Mouse (Mus musculus) heart, embryonic 11.5 days (tissue): ENCODE data around the gene Cox6a1. TPM values are rescaled to one million over a fixed set of nuclear protein-coding genes. Genes with fewer than 3 reads are reported as not detected.
A peak's percentile ranks its signal among the peaks of the same experiment; 100 is the strongest.
"Not testable (repeated sequence)": the region's sequence is repeated elsewhere in the genome, so short reads cannot be mapped to it uniquely, and the experiment has no call there.

Experiments
- ATAC-seq: fragments of 200-750 bp; cut with Nextera tagmentation; replicated peaks from 2 replicates; pipeline ENCODE4 v1.8.0; 2017; ENCODE audit warnings: moderate library complexity; ENCODE audit not compliant: insufficient number of reproducible peaks, low FRiP score, low TSS enrichment
- H3K27ac ChIP-seq: fragments of 300-500 bp; sonication (generic); 2 replicates; pipeline ENCODE4 v1.5.1; 2014; ENCODE audit warnings: mild to moderate bottlenecking, low read depth, low read length
- H3K27me3 ChIP-seq: fragments of 300-500 bp; sonication (generic); 2 replicates; pipeline ENCODE4 v1.6.1; 2014; ENCODE audit warnings: mild to moderate bottlenecking, low read length, mixed read lengths; ENCODE audit not compliant: control insufficient read depth, insufficient read depth
- H3K36me3 ChIP-seq: fragments of 300-500 bp; sonication (generic); 2 replicates; pipeline ENCODE4 v1.6.1; 2014; ENCODE audit warnings: mild to moderate bottlenecking, low read length, moderate library complexity, mixed read lengths; ENCODE audit not compliant: control insufficient read depth, insufficient read depth
- H3K4me1 ChIP-seq: fragments of 300-500 bp; sonication (generic); 2 replicates; pipeline ENCODE4 v1.6.1; 2014; ENCODE audit warnings: low read length; ENCODE audit not compliant: control insufficient read depth, insufficient read depth
- H3K4me2 ChIP-seq: fragments of 300-500 bp; sonication (generic); 2 replicates; pipeline ENCODE4 v1.6.1; 2014; ENCODE audit warnings: mild to moderate bottlenecking, moderate library complexity
- H3K4me3 ChIP-seq: fragments of 300-500 bp; sonication (generic); 2 replicates; pipeline ENCODE4 v1.5.1; 2014; ENCODE audit warnings: low read depth, low read length
- H3K9ac ChIP-seq: fragments of 300-500 bp; sonication (generic); 2 replicates; pipeline ENCODE4 v1.6.1; 2014; ENCODE audit warnings: mild to moderate bottlenecking, low read depth, low read length, moderate library complexity
- H3K9me3 ChIP-seq: fragments of 300-500 bp; sonication (generic); replicated peaks from 2 replicates; pipeline ENCODE4 v1.6.1; 2016; ENCODE audit warnings: low read length; ENCODE audit not compliant: control insufficient read depth
- WGBS: fragments of 180-500 bp; shearing (Covaris S2); extraction: QIAGEN DNeasy Blood & Tissue Kit; methylation state at CpG from one replicate; pipeline ENCODE4 v1.1.7; 2014; ENCODE audit not compliant: insufficient replicate concordance; 5-methylcytosine and 5-hydroxymethylcytosine counted together
- polyA plus RNA-seq: library from polyadenylated mRNA; unstranded; fragments of >200 nt; fragmentation: Nextera tagmentation; extraction: Ambion mirVana; gene quantifications from 2 replicates; pipeline ENCODE4 v1.2.1, GENCODE M21; 2014

Cox6a1 gene
- polyA plus RNA-seq, 1 experiment from 2014 or later: 1,289 TPM

DNA sequence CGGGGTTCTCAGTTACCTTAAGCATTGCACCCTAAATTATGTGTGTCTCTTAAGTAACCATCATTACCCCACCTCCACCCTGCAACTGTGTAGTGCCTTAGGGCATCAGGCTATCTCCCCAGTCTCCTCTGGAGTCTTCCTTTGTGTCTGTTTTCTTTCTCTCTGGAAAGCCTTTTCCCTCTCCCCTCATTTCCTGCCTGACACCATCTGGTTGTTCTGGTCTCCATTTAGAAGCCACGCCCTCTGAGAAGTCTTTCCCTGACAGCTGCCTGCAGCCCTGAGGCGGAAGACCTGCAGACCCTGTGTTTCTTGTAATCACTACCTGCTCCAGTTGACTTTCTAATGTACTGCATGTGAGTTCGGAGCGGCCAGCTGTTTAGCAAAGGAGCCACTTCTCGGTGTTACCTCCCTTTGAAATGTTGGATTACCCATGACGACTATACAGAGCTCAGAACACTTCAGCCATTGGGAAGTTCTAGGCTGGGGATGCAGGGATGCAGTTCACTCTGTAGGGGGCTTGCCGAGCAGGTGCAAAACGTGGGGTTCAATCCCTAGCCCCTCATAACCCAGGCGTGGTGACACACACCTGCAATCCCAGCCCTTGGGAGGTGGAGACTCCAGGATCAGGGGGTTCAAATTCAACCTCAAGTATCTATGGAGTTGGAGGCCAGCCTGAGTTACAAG, 31.0 kb downstream of the Cox6a1 start:
- H3K27ac ChIP-seq: peak overlapping the region; percentile 78
- peaks cover 35% of the 10 kb centered on the region for H3K4me1 ChIP-seq
- no peaks in the 10 kb centered on the region for H3K27me3 ChIP-seq
- H3K9me3 ChIP-seq: no peaks in the 10 kb centered on the region
- peak overlapping the region; percentile 51 for H3K4me2 ChIP-seq
- 3% methylated on average over 10 of the region's 10 CpGs for WGBS
- H3K4me3 ChIP-seq: no peak overlapping the region
- no peak for ATAC-seq
- no peak overlapping the region for H3K9ac ChIP-seq
- H3K36me3 ChIP-seq: no peaks in the 10 kb centered on the region

DNA sequence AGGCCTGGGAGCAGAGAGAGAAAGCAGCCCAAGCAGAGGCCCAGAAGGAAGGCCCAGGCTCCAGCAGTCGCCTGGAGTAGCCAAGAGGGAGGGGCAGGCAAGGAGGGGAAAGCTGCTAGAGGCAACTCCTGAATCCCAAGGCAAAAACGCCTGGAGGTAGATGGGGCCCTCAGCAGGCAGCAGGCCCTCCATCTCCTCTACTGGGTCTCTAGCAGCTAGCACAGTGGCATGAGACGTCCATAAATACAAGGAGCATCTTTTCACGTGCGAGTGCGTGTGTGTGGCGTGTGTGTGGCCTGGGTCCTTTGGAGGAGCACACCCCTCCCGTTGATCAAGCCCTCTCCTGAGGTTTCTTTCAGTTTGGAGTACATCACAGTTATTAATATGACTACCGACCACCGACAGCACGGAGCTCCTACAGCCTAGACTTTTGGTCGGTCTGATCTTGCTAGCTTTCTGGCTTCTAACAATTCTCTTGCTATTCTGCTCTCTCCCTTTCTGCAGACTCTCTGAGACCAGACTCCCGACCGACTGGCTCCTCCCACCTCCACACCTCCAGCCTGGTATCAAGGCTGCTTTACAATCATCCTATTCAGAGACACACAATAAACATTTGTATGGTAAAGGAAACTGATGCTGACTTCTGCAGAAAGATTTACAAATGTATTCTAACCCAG, 31.7 kb downstream of the Cox6a1 start:
- WGBS: 13% methylated on average over 14 of the region's 14 CpGs
- Histone ChIP-seq H3K27me3 (no peaks in the 10 kb centered on the region), H3K9ac (peak overlapping the region; percentile 67), H3K4me2 (peak overlapping the region; percentile 51), H3K4me1 (peaks cover 42% of the 10 kb centered on the region), H3K9me3 (no peaks in the 10 kb centered on the region), H3K27ac (peak overlapping the region; percentile 78), H3K4me3 (no peak overlapping the region), H3K36me3 (no peaks in the 10 kb centered on the region)
- no peak for ATAC-seq

DNA sequence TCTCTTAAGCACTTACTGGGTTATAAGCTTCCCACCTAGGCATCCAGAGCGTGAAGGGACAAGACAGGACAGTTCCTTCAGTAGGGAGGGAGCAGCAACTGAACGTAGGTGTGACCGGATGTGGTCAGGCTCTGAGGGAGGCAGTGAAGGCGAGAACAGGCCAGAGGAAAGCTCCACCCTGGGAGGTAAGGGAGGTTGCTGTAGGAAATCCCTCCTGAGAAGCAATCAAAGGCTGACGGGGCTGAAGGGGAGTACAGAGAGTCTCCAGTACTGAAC, 35.2 kb downstream of the Cox6a1 start:
- Histone ChIP-seq H3K36me3 (no peaks in the 10 kb centered on the region), H3K9me3 (no peaks in the 10 kb centered on the region), H3K4me1 (peaks cover 39% of the 10 kb centered on the region), H3K4me3 (no peak overlapping the region), H3K27ac (peak overlapping the region; percentile 58; the same call in 1 of the 2 replicates), H3K4me2 (no peak overlapping the region), H3K27me3 (no peaks in the 10 kb centered on the region), H3K9ac (no peak overlapping the region)
- ATAC-seq: no peak
- WGBS: 33% methylated on average over 5 of the region's 5 CpGs

DNA sequence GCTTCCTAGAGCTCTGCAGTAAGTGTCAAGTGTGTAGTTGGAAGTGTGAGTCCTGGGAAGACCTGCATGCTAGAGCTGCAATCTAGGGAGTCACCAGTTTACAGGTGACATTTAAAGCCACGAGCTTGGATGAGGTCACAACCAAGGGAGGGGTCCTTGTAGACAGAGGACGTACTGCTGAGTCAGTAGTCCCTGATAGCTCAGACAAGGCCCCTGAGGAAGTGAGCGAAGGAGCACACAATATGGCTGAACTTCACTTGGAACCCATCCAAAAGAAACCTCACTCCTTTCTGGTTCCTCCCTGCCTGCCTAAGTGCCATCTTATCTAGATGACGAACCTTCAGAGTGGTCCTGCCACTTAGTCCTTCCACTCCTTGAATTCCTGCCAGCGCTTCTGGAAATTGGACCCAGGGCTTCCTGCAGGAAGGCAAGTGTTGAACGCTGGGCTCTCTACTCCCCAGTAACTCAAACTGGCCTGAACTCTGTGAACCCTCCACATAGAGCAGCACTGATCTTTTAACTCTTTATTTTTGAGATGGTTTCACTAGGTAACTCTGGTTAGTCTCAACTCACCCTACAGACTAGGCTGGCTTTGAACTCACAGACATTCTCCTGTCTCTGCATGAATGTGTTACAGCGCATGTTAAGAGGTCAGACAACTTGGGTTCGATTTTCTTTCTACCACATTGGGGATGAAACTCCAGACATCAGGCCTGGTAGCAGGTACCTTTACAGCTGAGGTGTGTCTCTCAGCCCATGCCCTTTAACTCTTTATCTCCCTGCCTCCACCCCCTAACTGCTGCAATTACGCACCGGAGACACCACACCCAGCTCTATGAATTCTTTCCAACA, 35.7 kb downstream of the Cox6a1 start:
- H3K4me1 ChIP-seq: peaks cover 35% of the 10 kb centered on the region
- H3K9me3 ChIP-seq: no peaks in the 10 kb centered on the region
- H3K27me3 ChIP-seq: no peaks in the 10 kb centered on the region
- no peak overlapping the region for H3K4me3 ChIP-seq
- peak overlapping the region; percentile 29; the same call in 1 of the 2 replicates for H3K4me2 ChIP-seq
- H3K27ac ChIP-seq: peak overlapping the region; percentile 58
- no peak overlapping the region for H3K9ac ChIP-seq
- 46% methylated on average over 10 of the region's 10 CpGs for WGBS
- no peaks in the 10 kb centered on the region for H3K36me3 ChIP-seq
- ATAC-seq: peak; percentile 73

DNA sequence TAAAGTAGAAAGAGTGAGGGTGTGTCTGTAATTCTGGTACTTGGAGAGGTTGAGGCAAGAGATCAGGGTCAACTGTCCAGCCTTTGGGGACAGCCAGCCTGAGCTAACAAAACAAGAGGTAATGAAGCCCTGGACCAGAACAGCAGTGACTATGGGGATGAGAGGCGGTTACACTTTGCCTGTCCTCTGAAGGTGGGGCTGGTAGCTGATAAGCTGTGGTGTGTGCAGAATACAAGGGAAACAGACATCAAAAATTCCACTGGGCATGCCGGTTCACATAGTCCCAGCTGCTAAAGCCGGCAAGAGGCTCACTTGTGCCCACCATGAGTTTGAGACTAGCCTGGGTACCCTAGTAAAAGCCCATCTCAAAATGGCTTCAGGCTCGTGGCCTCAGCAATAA, 36.4 kb downstream of the Cox6a1 start:
- Histone ChIP-seq H3K27me3 (no peaks in the 10 kb centered on the region), H3K27ac (peak overlapping the region; percentile 58), H3K9ac (no peak overlapping the region), H3K4me3 (no peak overlapping the region), H3K36me3 (no peaks in the 10 kb centered on the region), H3K4me1 (peaks cover 28% of the 10 kb centered on the region), H3K4me2 (peak overlapping the region; percentile 29; the same call in 1 of the 2 replicates), H3K9me3 (no peaks in the 10 kb centered on the region)
- no peak for ATAC-seq
- 46% methylated on average over 4 of the region's 4 CpGs for WGBS

DNA sequence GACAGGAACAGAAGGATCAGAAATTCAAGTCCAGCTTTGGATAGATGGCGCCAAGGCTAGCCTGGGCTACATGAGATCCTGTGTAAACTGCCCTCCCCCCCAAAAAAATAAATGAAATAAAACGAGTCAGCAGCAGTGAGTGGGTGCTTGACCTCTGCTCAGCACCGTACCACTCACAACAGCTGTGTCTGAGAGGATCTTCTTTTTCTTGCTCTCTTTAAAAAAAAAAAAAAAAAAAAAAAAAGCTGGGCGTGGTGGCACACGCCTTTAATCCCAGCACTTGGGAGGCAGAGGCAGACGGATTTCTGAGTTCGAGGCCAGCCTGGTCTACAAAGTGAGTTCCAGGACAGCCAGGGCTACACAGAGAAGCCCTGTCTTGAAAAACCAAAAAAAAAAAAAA, 46.6 kb downstream of the Cox6a1 start:
- not testable (repeated sequence) for H3K36me3 ChIP-seq, H3K9ac ChIP-seq, H3K9me3 ChIP-seq, H3K27me3 ChIP-seq, ATAC-seq, H3K27ac ChIP-seq
- Histone ChIP-seq H3K4me2 (peak overlapping the region; percentile 70; the same call in 1 of the 2 replicates), H3K4me1 (peaks cover 15% of the 10 kb centered on the region), H3K4me3 (0 out of 2 replicates have a peak overlapping the region, but pooled peaks have one; percentile 91)
- 62% methylated on average over 7 of the region's 7 CpGs for WGBS

DNA sequence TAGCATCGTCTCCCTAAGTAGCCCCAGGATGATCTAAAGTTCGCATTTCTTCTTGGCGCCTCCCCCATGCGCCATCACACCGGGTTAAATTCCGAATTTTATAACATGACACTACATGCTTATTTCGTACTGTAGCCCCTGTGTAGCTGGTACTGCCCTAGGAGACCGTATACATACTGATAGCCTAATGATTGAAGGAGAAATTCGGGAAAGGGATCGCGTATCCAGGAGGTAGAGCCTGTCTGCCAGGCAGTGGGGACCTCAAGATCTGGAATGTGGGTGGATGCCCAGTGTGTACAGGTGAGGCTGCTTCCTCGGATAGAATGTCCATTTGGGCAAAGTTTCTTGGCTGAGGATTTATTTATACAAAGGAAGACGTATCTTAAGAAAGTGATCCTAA, 47.2 kb downstream of the Cox6a1 start:
- H3K4me1 ChIP-seq: peaks cover 15% of the 10 kb centered on the region
- H3K9ac ChIP-seq: peak overlapping the region; percentile 62
- no peaks in the 10 kb centered on the region for H3K9me3 ChIP-seq
- no peaks in the 10 kb centered on the region for H3K27me3 ChIP-seq
- H3K36me3 ChIP-seq: peaks cover 12% of the 10 kb centered on the region; the same call in 1 of the 2 replicates
- no peak for ATAC-seq
- H3K27ac ChIP-seq: peak overlapping the region; percentile 69; the same call in 1 of the 2 replicates
- peak overlapping the region; percentile 91 for H3K4me3 ChIP-seq
- H3K4me2 ChIP-seq: peak overlapping the region; percentile 70
- WGBS: 33% methylated on average over 13 of the region's 13 CpGs

DNA sequence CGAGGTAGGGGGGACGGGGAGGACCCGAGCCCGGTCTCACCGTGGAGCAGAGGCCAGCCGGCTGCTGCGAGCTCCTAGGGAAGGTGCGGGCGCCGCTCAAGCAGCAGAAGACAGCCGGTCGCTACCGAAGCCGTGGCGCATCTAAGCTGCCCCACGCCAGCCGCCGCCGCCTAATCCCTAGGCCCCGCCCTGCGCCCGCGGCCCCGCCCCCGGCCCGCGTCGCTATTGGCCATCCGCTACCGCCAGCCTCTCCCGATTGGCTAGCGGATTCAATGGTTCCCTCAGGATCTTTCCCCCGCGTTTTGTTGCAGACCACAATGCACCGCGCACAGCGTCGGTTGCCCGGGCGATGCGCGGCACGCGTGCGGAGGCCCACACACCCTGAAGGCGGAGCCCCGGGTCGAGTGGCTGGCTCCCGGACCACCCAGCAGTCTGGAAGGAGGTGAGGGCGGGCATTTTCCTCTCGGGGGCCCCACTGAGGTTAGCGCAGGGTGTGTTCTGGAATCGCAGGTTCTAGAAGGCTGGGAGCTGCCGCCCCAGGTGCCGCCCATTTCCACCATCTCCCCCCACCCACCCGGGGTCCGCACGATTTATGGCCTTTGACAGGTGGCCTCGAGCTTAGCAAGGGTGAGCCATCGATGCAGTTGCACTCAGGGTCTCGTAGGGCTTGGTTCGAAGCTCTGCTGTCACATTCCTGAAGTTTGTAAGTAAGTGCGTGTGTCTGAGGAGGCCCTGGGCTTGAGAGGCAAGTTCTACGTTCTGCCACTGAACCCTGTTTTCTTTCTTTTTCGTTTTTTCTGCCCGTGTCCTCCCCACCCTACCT, 47.8 kb downstream of the Cox6a1 start, which contains the start of gene Dynll1:
TSS of gene Dynll1 (minus strand) at position 208 of the 823 bp plus-strand sequence.
- peaks cover 15% of the 10 kb centered on the region for H3K36me3 ChIP-seq
- peak within 1 kb of the TSS; percentile 88 for H3K9ac ChIP-seq
- peaks cover 15% of the 10 kb centered on the region for H3K4me1 ChIP-seq
- peak within 1 kb of the TSS; percentile 90 for H3K27ac ChIP-seq
- H3K27me3 ChIP-seq: no peaks in the 10 kb centered on the region
- peak within 1 kb of the TSS; percentile 70 for H3K4me2 ChIP-seq
- no peaks in the 10 kb centered on the region for H3K9me3 ChIP-seq
- ATAC-seq: peak; percentile 98
- WGBS: under 1% methylated on average over 66 of the region's 66 CpGs
- H3K4me3 ChIP-seq: peak within 1 kb of the TSS; percentile 91
